Mouse (Mus musculus) 416B (cell line): Measurements from ENCODE around the gene 9530068E07Rik.

ENCODE experiments used
- DNase-seq: peaks from one replicate; pipeline ENCODE4 v3.0.0; 2011; ENCODE audit warnings: low read depth

9530068E07Rik gene

DNA sequence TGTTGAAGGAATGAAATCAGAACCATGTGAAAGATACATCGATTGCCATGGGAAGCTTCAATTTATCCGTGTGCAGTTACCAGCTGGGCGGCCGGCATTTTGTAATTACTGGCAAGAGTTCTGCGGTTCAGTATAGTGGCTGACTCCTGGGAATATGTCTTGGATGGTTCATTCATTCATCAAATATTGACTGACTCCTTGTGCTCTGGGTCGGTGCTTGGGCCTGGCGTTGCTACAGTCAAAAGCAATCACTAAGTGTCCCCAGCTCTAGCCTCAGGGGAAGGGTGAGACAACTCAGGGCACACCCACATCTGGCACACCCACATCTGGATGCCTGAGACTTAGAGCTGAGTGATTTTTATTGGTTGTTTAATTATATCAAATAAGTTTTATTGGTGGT, 22.4 kb upstream of the 9530068E07Rik start:
- DNase-seq, result no peak

DNA sequence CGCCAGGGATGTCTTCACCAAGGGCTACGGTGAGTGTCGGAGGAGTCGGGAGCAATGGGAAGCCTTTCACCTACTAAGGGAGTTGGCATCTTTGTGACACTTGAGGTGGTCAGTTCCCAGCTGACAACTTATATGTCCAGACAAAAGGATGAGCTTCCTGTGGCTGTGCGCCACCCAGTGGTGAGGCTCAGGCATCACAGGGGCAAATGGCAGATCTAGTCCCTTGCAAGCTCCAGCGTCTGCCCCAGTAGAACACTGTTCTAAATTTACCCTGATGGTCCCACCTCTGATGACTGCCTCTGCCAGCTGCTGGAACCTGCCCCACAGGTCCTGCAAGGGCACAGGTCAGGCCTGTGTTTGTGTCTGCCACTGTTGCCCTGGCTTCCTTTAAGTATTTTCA, 21.9 kb upstream of the 9530068E07Rik start:
- peak; percentile 75 for DNase-seq

DNA sequence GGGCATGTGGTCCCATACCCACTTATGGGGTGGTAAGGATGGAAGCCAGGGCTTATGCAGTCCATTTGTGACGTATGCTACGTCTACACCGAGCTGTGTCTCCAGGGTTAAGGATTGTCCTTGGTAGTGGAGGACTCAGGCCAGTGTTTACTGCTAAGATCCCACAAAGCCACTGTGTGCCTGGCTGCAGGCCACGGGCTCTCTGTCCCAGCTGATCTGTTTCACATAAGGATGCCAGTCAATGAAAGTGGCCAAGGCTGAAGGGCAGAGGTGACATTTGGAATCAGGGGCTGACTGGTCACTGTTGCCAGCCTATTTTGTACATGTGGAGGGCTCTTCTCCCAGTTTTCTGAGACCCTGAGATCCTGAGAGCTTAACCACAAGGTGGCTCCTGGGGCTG, 18.6 kb upstream of the 9530068E07Rik start:
- DNase-seq, result no peak

DNA sequence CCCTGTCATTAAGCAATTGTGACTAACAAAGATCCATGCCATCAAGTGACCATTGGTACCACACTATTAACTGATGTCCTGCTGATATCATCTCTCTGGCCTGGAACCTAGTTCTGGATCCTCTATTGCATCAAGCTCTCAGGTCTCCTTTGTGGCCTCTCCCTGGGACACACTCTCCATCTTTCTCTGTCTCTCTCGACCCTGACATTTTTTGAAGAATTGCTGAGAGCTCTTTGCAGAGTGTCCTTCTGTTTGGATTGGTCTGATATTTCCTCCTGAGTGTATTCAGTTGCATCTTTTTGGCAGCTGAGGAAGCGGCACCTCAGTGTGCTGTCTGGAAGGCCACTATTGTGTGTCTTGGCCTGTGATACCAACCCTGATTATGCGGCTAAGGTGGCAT, 17.0 kb upstream of the 9530068E07Rik start:
- no peak for DNase-seq

DNA sequence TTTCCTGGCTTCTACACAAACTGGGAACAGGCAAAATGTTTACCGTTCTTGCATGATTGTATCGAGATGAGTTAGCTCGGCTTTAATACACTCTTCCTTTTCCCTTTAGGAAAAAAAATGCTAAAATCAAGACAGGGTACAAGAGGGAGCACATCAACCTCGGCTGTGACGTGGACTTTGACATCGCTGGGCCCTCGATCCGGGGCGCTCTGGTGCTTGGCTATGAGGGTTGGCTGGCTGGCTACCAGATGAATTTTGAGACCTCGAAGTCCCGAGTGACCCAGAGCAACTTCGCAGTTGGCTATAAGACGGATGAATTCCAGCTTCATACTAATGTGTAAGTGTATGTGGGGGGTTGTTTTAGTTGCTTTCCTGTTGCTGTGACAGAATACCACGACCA, 12.5 kb upstream of the 9530068E07Rik start:
- DNase-seq, result no peak

DNA sequence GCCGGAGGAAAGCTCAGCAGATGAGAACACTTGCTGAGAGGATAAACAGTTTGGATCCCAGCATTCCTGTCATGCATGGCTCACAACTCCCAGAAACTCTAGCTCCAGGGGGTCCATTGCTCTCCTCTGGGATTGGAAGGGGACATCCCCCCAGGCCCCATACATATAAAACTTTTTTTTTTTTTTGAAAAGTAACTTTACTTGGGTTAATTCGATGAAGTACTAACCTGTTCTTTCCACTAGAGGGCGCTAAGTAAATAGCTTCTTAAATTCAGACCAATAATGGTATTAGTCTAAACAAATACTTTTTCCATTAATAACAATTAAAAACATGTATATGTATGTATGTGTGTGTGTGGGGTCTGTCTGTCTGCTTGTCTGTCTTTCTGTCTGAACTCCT, 11.6 kb upstream of the 9530068E07Rik start:
- DNase-seq, result peak; percentile 58

DNA sequence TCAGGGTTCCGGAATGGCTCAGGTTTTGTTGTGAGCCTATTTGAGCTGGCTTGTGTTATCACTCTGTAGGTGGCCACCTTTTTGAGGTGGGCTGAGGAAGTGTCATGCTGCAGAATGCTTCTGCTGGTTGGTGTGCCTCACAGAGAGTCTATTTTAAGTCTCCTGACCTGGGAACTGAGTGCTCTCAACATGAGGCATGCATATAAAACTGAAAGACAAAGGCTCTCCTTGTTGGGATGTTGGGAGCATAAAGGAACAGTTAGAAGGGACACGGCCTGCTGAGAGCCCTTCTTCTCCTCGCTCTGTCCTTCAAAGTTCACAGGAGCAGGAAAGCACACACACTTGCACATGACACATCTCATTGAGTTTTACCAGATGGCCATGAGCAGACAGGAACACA, 9.3 kb upstream of the 9530068E07Rik start:
- DNase-seq, result no peak

DNA sequence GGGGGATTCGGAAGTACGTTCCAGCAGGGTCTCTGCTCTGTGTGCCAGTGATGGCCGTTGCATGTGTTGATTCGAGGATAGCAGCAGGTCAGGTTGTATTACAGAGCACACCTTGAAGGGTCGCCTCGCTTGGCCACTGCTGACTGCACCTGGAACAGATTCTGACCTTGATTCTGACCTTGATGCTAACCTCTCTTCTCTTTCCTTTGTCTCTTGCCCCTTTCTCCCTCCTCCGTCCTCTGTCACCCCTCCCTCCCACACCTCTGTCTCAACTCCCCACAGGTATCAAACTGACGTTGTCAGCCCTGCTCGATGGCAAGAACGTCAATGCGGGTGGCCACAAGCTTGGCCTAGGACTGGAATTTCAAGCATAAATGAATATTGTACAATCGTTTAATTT, 8.1 kb upstream of the 9530068E07Rik start:
- no peak for DNase-seq

DNA sequence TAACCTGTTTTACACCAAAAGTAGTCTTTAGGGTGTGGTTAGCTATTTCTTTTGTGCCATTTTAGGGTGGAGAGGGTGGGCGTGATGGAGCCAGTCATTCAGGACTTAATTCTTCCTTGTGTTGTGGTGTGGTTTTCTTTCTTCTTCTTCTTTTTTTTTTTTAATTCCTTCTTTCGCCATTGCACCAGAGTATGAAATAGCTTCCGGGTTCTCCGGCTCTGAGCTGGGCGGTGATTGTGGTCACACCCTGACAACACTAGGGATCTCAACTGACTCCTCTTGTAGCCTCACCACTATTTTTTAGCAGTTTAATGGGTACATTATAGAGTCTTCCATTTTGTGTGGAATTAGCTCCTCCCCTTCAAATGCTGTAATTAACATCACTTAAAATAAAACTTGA, 7.2 kb upstream of the 9530068E07Rik start:
- peak; percentile 47 for DNase-seq

DNA sequence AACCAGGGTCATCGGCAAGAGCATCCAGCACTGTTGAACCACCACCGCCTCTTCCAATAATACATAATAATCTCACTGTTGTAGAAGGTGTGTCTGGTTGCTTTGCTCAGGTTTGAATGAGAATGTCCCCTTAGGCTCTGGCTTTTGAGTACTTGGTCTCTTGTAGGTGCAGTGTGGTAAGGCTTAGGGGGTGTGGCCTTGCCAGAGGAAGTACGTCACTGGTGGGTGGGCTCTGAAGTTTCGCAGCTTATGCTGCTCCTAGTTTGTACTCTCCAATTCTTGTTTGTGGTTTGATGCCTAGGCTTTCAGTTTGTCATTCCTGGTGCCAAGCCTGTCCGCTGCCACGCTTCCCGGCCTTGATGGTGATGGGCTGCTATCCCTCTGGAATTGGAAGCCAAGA, 6.3 kb upstream of the 9530068E07Rik start:
- DNase-seq, result peak; percentile 41

DNA sequence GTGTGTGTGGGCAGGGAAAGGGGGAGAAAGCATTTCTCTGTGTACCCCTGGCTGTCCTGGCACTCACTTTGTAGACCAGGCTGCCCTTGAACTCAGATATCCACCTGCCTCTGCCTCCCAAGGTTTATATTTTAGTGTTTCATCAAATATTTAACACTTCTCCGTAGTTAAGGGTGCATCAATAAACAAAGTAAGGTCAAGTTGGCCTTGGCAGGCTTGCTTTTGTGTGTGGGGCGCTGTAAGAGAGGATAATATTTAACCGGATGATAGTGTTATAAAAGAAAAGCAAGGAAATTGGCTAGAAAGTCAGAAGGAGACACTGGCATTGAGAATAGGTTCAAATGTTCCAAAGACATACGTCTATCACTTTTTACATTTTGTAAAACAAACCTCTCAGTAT, 1.7 kb upstream of the 9530068E07Rik start:
- no peak for DNase-seq

DNA sequence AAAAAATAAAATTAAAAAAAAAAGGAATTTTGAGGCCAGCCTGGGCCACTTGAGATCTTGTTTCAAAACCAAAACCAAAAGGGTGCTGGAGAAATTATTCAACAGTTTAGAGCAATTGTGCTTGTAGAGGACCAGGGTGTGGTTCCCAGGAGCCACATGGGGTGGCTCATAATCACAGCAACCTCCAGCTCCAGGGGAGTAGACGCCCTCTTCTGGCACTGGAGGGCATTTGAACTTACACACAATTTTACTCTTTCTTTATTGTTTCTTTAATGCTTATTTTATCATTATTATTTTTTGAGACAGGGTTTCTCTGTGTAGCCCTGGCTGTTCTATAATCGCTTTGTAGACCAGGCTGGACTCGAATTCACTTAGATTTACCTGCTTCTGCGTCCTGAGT, 885 bp upstream of the 9530068E07Rik start:
- peak; percentile 66 for DNase-seq

DNA sequence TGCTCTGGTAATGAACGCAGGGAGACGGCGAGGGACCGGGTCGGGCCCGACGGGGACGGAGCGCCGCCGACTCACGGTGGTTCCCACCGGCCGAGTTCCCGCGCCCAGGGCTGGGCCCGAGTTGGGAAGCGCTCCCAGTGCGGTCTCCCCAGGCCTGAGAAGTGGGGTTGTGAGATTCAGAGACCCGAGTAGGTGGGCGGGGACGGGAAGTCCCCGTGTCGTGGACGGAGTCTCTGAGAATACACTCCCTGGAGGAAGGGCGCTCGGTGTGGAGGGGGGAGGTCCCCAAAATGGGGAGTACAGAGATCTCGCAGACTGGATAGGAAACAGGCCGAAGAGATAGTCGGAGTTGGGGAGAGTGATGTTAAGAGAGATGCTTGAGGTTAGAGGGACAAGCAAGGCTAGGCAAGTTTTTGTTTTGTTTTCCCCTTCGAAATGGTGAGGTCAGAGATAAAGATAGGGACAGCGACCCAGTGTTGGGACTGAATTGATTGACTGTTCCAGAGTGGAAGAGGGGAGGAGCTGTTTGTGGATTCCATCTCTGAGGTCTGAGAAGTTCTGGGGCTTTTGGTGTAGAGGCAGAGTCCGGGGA, 465 bp downstream of the 9530068E07Rik start:
- DNase-seq, result peak; percentile 50

DNA sequence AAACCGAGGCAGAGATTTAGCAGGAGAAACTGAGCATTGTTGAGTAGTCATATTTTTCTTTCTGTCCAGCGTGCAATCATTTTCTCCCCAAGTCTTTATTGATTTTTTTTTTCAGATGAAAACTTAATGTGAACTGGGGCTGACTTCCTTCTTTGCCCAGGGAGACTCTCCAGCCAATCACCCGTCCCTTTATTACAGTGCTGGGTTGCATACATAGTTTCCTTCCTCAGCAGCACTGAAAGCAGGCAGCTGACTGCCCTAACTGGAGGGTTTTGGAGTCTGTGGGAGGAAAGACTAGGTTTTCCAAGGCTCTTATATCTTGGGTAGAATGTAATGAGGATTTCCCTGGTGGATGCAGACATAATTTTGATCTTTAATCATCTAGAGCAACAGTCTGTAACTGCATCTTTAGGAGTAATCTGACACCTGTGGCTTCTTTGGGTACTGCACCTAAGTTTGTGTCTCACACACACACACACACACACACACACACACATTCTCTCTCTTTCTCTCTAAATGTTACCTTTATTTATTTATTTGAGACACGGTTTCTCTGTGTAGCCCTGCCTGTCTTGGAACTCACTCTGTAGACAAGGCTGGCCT, 1.3 kb downstream of the 9530068E07Rik start:
- DNase-seq, result peak; percentile 50

DNA sequence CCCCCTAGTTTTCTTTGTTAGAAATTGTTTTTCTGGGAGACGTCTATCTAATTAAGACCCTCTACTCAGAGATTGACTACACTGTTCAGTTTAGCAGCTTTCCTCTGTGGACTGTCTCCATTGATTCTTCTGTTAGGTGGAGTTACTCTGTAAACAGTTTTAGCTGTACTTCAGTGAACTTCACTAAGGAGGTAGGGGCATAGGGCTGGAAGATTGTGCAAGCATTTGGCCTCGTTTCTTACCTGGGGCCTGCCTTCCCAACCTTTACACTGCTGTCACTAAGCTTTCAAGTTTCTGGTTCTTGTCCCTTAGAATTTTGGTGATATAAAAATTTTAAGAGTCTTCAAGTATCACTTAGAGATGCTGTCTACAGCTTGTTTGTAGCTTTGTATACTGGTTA, 5.2 kb downstream of the 9530068E07Rik start:
- no peak for DNase-seq

DNA sequence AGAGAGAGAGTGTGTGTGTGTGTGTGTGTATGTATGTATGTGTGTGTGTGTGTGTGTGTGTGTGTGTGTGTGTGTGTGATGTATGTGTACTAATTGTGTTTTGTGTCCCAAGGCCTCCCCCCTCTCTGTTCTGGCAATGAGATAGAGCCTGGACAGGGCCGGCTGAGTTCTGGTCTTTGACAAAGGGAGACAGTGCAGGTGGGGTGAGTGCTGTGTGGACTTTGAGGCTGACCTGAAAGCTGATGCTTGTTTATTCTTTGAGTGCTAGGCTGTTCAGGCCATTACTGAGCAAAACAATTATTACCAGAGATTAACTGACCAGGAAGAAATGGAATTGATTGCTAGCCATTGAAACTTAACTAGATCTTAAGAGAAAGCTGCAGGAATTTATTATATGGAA, 6.3 kb downstream of the 9530068E07Rik start:
- no peak for DNase-seq

DNA sequence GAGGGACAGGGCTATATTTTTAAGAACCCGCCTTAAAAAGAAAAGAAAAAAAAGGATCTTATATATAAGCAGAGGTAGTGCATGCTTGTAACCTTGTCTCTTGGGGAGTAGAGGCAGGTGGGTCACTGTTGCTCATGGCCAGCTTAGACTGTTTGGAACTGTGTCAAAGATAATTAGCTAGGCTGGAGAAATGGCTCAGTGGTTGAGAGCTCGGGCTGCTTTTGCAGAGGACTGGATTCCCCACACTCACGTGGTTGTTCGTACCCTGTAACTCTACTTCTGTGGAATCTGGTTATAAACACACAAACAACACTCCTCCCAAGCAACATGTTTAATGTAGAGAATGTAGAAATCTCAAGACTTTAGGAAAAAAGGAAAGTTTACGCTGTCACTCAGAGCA, 8.0 kb downstream of the 9530068E07Rik start:
- no peak for DNase-seq

DNA sequence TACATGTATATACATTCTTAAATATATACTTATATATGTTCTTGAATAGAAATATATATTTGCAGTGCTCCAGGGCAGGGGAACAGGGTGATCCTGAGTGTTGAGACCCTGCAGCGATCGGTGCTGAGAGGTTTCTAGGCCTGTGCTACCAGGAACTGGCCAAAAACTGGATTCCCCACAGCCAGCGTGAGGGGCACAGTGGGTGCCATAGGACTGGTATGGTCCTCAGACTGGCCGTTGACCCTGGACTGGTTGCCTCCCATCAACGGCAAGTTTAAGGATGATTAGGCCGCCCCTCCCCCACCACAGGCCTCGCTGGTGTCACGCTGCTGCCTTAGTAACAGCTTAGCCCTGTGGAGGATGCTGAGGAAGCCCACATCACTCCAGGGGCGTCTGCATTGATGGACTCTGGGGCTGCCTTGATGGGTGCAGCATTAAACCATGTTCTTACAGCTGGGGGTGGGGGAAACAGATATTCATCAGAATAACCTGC, 9.0 kb downstream of the 9530068E07Rik start:
- DNase-seq, result no peak

DNA sequence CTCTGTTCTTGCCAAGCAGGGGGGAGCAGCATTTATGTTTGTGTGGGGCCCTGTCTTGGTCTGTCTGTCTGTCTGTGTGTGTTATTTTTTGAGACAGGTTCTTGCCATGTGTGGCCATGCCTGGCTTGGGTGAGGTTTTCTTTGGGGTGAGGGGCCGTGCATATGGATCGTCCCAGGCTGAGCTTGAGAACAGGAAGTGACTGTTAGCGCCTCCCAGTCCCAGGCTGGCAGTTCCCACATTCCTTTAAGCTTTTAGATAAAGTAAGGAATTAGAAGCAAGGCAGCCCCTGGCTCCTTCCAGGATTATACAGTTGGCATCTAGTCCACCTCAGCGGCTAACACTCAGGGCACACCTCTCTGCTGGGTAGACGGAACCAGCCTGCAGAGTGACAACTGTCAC, 13.1 kb downstream of the 9530068E07Rik start:
- DNase-seq, result no peak

DNA sequence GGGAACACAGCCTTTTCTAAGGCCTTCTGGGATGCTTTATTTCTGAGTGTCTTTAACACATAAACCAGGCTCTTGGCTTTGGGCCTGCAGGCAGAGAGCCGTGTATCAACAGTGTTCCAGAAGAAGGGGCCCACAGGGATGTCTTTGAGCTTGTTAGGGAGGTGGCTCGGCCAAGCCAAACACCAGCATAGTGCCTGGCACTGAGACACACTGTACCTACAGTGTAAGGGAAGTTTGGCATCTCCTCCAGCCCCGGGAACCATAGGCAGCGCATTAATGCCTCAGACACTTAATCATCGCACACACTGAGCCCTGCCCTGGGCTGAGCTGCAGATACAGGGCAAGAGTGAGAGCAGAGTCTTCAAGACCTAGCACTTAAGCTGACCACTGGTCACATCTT, 22.1 kb downstream of the 9530068E07Rik start:
- no peak for DNase-seq

DNA sequence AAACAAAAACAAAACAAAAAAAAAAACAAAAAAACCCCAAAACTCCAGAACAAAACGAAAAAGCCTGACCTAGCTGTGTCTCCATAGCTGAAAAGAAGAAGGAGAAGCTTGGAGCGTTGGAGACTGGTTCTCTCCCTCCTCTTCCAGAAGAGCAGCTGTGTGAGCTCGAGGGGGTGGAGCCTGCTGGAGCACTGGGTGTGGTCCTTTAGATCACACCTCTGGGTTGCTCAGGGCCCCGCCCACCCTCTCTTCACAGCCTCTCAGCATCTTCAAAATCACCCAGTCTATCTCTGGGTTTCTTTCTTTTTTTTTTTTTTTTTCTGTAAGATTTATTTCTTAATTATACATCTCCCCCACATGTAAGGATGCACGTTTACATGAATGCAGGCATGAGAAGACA, 23.0 kb downstream of the 9530068E07Rik start:
- peak; percentile 30 for DNase-seq

DNA sequence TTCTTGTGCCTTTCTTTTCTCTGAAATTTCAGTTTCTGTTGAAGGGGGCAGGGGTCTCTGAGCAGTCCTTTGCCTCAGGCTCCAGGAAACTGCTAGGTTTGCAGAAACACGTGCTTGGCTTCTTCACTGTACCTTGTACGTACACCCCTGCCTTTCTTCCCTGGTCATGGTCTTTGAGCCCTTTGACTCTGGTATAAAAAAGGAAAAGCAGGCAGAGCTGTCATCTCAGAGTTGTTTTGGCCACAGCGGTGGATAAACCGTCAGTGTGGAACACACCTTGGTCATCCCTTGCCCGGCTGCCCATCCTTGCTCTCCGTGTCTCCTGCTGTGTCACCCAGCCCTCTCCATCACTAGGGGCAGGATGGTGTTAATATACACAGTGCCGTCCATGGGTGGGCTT, 23.6 kb downstream of the 9530068E07Rik start:
- no peak for DNase-seq

DNA sequence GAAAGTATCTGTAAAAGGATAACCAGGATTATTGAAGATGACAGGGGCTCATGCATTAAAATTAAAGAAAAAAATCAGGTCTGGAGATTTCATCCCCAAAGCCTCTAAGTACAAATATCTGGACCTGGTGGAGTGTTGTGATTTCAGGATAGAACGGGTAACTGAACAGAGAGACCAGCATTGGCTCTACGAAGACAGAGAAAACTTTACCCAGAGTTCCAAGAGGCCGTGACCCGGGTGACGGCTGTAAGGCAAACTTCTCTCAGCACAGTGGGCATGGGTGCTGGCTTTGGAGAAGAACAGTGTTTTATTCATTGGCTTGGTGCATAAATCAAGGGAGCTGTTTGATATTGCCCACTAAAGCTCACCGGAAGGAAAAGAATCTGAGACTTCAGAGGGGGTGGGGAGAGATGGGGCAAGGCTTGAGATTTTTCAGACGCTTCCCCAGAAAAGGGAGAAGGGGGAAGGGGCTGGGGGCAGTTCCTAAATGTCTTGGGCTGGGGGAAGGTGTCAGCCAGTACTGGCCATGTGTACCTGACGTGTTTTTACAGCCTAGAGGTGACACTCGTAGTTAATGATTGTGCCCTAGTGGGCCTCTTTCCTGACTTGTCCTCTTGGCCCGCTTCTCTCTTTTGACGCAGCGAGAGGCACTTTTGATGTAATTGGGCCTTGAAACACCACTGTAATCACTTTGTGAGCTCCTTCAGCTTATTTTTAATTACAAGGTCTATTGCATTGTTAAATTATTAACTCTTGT, 24.2 kb downstream of the 9530068E07Rik start:
- no peak for DNase-seq
